Mouse (Mus musculus): ENCODE results near the gene Samt3. TPM values are rescaled to one million over a fixed set of nuclear protein-coding genes. Genes with fewer than 3 reads are reported as not detected.

The Samt3 gene
- total RNA-seq (2021) = not detected
- long read RNA-seq, experiment 1 = 0 reads
- long read RNA-seq, experiment 2 = 0 reads

- DNase-seq (ENCODE audit: low spot score in 2 of 2) = no peak
- intact Hi-C loops (cut with DNase I) = no loop called here
Measured at GRCm38 (mm10) chrX:86043899-86044298, at the start of gene Samt3. Samt3 (plus strand) TSS chrX:86044199.

DNA sequence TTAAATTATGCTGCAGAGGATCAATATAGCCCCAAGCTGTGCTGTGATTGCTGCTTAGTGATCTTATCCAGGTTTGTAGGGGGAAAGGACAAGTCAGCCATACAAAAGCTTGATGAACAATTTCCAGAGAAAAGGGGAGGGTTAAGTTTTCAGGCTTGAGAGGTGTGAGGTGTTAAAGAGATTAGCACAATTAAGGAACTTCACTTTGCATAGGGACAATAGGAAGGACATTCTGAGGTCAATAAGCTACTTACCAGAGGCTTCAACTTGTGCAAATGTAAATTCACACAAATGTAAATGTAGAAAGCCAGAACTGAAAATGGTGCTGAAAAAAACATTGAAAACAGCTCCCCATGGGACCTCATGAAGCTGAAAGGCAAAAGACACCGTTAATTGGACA lies 27.4 kb upstream of the Samt3 start:
- no peak for DNase-seq (ENCODE audit: low spot score in 2 of 2)
- intact Hi-C loops (cut with DNase I) = no loop called here

DNA sequence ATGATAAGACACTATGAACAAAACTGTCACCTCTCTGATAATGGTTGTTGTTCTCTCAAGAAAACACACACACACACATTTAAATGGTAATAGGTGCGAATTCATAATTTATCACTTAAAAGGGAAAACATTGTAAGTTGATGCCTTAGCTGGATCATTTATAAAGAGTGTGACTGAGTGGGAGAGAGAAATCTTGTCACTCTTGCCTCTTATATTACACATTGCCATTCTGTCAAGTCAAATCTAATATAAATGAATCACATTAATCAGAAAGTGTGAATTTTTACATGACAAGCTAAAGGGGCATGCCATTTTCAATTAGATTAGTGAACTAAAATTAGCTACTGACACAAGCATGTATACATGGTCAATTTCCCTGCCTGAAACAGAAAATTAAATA lies 44.7 kb downstream of the Samt3 start:
- intact Hi-C loops (cut with DNase I) = no loop called here
- no peak for DNase-seq (ENCODE audit: low spot score in 2 of 2)

Other genes starting within 250 kb of the Samt3 start
- under 1 TPM in 1 of 2 experiments, not detected in 1; 0.09 TPM for gene 5430427O19Rik, start 173.8 kb upstream of the Samt3 start, total RNA-seq (2021)
- gene Nr0b1, start 147.6 kb downstream of the Samt3 start, total RNA-seq (2021) = under 1 TPM in 1 of 2 experiments, not detected in 1; 0.20 TPM